Comparison of ENCODE assay signal across 8 mouse cellular contexts in the genomic region with DNA sequence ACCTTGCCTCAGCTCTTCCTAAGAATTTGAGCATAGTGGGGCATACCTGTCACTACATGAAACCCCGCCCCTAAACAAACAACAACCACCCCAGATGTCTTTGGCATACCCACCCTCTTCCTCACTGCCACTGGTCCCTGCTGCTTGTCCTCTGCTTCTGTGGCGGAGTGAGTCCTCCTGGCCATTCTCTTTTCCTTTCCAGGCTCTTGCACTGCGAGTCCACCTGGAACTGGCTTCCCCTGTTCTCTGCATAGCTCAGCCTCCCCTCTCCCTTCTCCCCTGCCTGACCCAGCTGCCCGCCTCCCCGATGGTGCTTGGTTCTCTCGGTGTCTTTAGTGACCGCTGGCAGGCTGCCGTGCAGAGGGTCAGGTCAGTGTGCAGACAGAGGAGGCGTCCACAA. TPM values are rescaled to one million over a fixed set of nuclear protein-coding genes. Genes with fewer than 3 reads are reported as not detected.
A peak's percentile ranks its signal among the peaks of the same experiment; 100 is the strongest.
DNase-seq lines count a peak whose midpoint lies in the region; ATAC-seq and TF ChIP-seq lines count a peak whose summit lies in the region.
"Had no signal": no experiment of that assay in that cellular context is flagged by ENCODE, and none has a peak within 500 bp of the region (broad histone marks: within the 10 kb centered on the region; RNA-seq: fewer than 3 reads in every experiment).

No protein-coding gene starts in this region.

- no peak overlapping the region for H3K27ac ChIP-seq in forebrain, embryonic 16.5 days (ENCODE audit: low read length)
- no peak overlapping the region for H3K27ac ChIP-seq in liver, embryonic 14.5 days

- ATAC-seq in megakaryocyte, adult 5-6 weeks (ENCODE audit: poor library complexity, severe bottlenecking) = no peak
- no peak for ATAC-seq in forebrain, embryonic 16.5 days
- no peak for ATAC-seq in liver, embryonic 14.5 days (ENCODE audit: insufficient read depth)
- no peak for ATAC-seq in frontal cortex, adult (ENCODE audit: low TSS enrichment)

- peaks cover 29% of the 10 kb centered on the region for H3K4me1 ChIP-seq in megakaryocyte, embryonic 14.5 days
- peaks cover 9% of the 10 kb centered on the region for H3K4me1 ChIP-seq in forebrain, embryonic 16.5 days (replicated peaks; ENCODE audit: control insufficient read depth, insufficient read depth, low read length)
- peaks cover 3 to 6% of the 10 kb centered on the region in 2 experiments; a peak in 1 of 4 replicates for H3K4me1 ChIP-seq in liver, embryonic 14.5 days (replicated peaks; ENCODE audit: control insufficient read depth in 2 of 2, insufficient read depth in 2 of 2, low read length in 1 of 2)

- peak overlapping the region; percentile 93 for H3K4me2 ChIP-seq in forebrain, embryonic 16.5 days (ENCODE audit: low read length)
- peak overlapping the region; percentile 83 for H3K4me2 ChIP-seq in liver, embryonic 14.5 days (ENCODE audit: low read depth)

- H3K36me3 ChIP-seq in megakaryocyte, embryonic 14.5 days (replicated peaks; ENCODE audit: low read length) = peaks cover 42% of the 10 kb centered on the region
- peaks cover 7% of the 10 kb centered on the region; the same call in 1 of the 2 replicates for H3K36me3 ChIP-seq in forebrain, embryonic 16.5 days (ENCODE audit: control insufficient read depth, insufficient read depth)
- H3K36me3 ChIP-seq in liver, embryonic 14.5 days (replicated peaks; ENCODE audit: control insufficient read depth, insufficient read depth, low read depth) = no peaks in the 10 kb centered on the region; the same call in 1 of the 2 replicates

- TF ChIP-seq EP300 in liver, embryonic 14.5 days (IDR thresholded peaks at IDR 0.05; ENCODE audit: low read depth) = no peak

- peak overlapping the region; percentile 99 for H3K4me3 ChIP-seq in megakaryocyte, embryonic 14.5 days (replicated peaks)
- peak overlapping the region; percentile 80 for H3K4me3 ChIP-seq in forebrain, embryonic 16.5 days (replicated peaks; ENCODE audit: low read length)
- peak overlapping the region in 1 of 2 experiments; percentile 73; a peak in 1 of 4 replicates for H3K4me3 ChIP-seq in liver, embryonic 14.5 days (ENCODE audit: insufficient read depth in 1 of 2, low read depth in 2 of 2, low read length in 2 of 2)

- 94% methylated on average over 9 of the region's 9 CpGs for WGBS in forebrain, embryonic 16.5 days
- WGBS in liver, embryonic 14.5 days (ENCODE audit: insufficient replicate concordance) = 76% methylated on average over 9 of the region's 9 CpGs

- H3K9ac ChIP-seq in forebrain, embryonic 16.5 days (replicated peaks; ENCODE audit: low read depth, low read length) = peak overlapping the region; percentile 83
- no peak overlapping the region; the same call in 1 of the 2 replicates for H3K9ac ChIP-seq in liver, embryonic 14.5 days (replicated peaks)

- no peaks in the 10 kb centered on the region for H3K9me3 ChIP-seq in megakaryocyte, embryonic 14.5 days
- no peaks in the 10 kb centered on the region for H3K9me3 ChIP-seq in forebrain, embryonic 16.5 days (ENCODE audit: control insufficient read depth, low read length)
- no peaks in the 10 kb centered on the region for H3K9me3 ChIP-seq in liver, embryonic 14.5 days (ENCODE audit: control insufficient read depth, low read length)

- no peak for TF ChIP-seq CTCF in liver, embryonic 14.5 days (IDR thresholded peaks at IDR 0.05; ENCODE audit: low read depth)

- no peaks in the 10 kb centered on the region for H3K27me3 ChIP-seq in megakaryocyte, embryonic 14.5 days (replicated peaks)
- H3K27me3 ChIP-seq in forebrain, embryonic 16.5 days (replicated peaks; ENCODE audit: control insufficient read depth, insufficient read depth, low read length) = no peaks in the 10 kb centered on the region
- H3K27me3 ChIP-seq in liver, embryonic 14.5 days (ENCODE audit: control insufficient read depth, insufficient read depth, low read length) = no peaks in the 10 kb centered on the region

- no peak for DNase-seq in liver, embryonic 14.5 days (ENCODE audit: low read depth in 3 of 3, low spot score in 3 of 3)
- no peak for DNase-seq in adrenal gland, adult 2 months
- no peak for DNase-seq in urinary bladder, postnatal 25 days (ENCODE audit: low spot score)
- DNase-seq: kidney, adult 11 months had no signal

RNA-seq across cellular contexts. Expression of a gene that starts 1.0 kb away (rescaled TPM):
- 199 and 226 TPM in 2 replicates for polyA plus RNA-seq in megakaryocyte, embryonic 14.5 days (2012; ENCODE audit: insufficient read depth, low replicate concordance)
- total RNA-seq in megakaryocyte, adult 5-6 weeks (2015) = 47.1 and 48.5 TPM in 2 replicates
- total RNA-seq in megakaryocyte, adult 5-6 weeks (2017) = 42.8 and 68.8 TPM in 2 replicates
- 52.8 and 65.3 TPM in 2 replicates for polyA plus RNA-seq in forebrain, embryonic 16.5 days (2015; fragmentation: Nextera tagmentation; extraction: Ambion mirVana)
- 21.1 and 25.6 TPM in 2 replicates for polyA plus RNA-seq in liver, embryonic 14.5 days (2012; rRNA removed)
- 31.1 and 35.2 TPM in 2 replicates for polyA plus RNA-seq in liver, embryonic 14.5 days (2014; fragmentation: Nextera tagmentation; extraction: Ambion mirVana)
- 10 to 100 TPM; 64.7 to 74.4 TPM for total RNA-seq in adrenal gland, adult 2 months (2021)
- polyA plus RNA-seq in adrenal gland, adult 2 months (2012; rRNA removed) = 230 and 237 TPM in 2 replicates

RNA-seq across cellular contexts. Expression of a gene that starts 6.5 kb away (rescaled TPM):
- polyA plus RNA-seq in megakaryocyte, embryonic 14.5 days (2012; ENCODE audit: insufficient read depth, low replicate concordance) = 105 and 345 TPM in 2 replicates
- 19.6 and 23.1 TPM in 2 replicates for total RNA-seq in megakaryocyte, adult 5-6 weeks (2015)
- total RNA-seq in megakaryocyte, adult 5-6 weeks (2017) = 91.4 and 111 TPM in 2 replicates
- polyA plus RNA-seq in forebrain, embryonic 16.5 days (2015; fragmentation: Nextera tagmentation; extraction: Ambion mirVana) = 4.7 and 7.5 TPM in 2 replicates
- polyA plus RNA-seq in liver, embryonic 14.5 days (2012; rRNA removed) = 41.1 and 44.4 TPM in 2 replicates
- 12.2 and 14.2 TPM in 2 replicates for polyA plus RNA-seq in liver, embryonic 14.5 days (2014; fragmentation: Nextera tagmentation; extraction: Ambion mirVana)
- total RNA-seq in adrenal gland, adult 2 months (2021) = 10 to 100 TPM; 63.1 to 98.6 TPM
- polyA plus RNA-seq in adrenal gland, adult 2 months (2012; rRNA removed) = 457 and 528 TPM in 2 replicates

RNA-seq across cellular contexts. Expression of a gene that starts 14.9 kb away (rescaled TPM):
- 1.3 TPM in 1 of 2 replicates, not detected in the other for polyA plus RNA-seq in megakaryocyte, embryonic 14.5 days (2012; ENCODE audit: insufficient read depth, low replicate concordance)
- total RNA-seq in megakaryocyte, adult 5-6 weeks (2015) = 1.7 and 1.8 TPM in 2 replicates
- 0.57 and 0.99 TPM in 2 replicates for total RNA-seq in megakaryocyte, adult 5-6 weeks (2017)
- polyA plus RNA-seq in forebrain, embryonic 16.5 days (2015; fragmentation: Nextera tagmentation; extraction: Ambion mirVana) = 0.15 and 0.16 TPM in 2 replicates
- 0.13 and 0.25 TPM in 2 replicates for polyA plus RNA-seq in liver, embryonic 14.5 days (2012; rRNA removed)
- 0.37 and 0.39 TPM in 2 replicates for polyA plus RNA-seq in liver, embryonic 14.5 days (2014; fragmentation: Nextera tagmentation; extraction: Ambion mirVana)
- 1 to 10 TPM; 4.1 to 6.8 TPM for total RNA-seq in adrenal gland, adult 2 months (2021)
- 31.6 and 35.2 TPM in 2 replicates for polyA plus RNA-seq in adrenal gland, adult 2 months (2012; rRNA removed)

RNA-seq across cellular contexts. Expression of a gene that starts 18.2 kb away (rescaled TPM):
- 0.16 TPM in 1 of 2 replicates, not detected in the other for polyA plus RNA-seq in megakaryocyte, embryonic 14.5 days (2012; ENCODE audit: insufficient read depth, low replicate concordance)
- not detected in 2 replicates for total RNA-seq in megakaryocyte, adult 5-6 weeks (2015)
- not detected in 2 replicates for total RNA-seq in megakaryocyte, adult 5-6 weeks (2017)
- polyA plus RNA-seq in forebrain, embryonic 16.5 days (2015; fragmentation: Nextera tagmentation; extraction: Ambion mirVana) = 0.26 TPM in 1 of 2 replicates, not detected in the other
- polyA plus RNA-seq in liver, embryonic 14.5 days (2012; rRNA removed) = 0.09 and 0.11 TPM in 2 replicates
- polyA plus RNA-seq in liver, embryonic 14.5 days (2014; fragmentation: Nextera tagmentation; extraction: Ambion mirVana) = 0.19 TPM in 1 of 2 replicates, not detected in the other
- total RNA-seq in adrenal gland, adult 2 months (2021) = not detected
- polyA plus RNA-seq in adrenal gland, adult 2 months (2012; rRNA removed) = not detected in 2 replicates

RNA-seq across cellular contexts. Expression of a gene that starts 22.6 kb away (rescaled TPM):
- polyA plus RNA-seq in megakaryocyte, embryonic 14.5 days (2012; ENCODE audit: insufficient read depth, low replicate concordance) = not detected in 2 replicates
- total RNA-seq in megakaryocyte, adult 5-6 weeks (2015) = not detected in 2 replicates
- total RNA-seq in megakaryocyte, adult 5-6 weeks (2017) = 0.11 TPM in 1 of 2 replicates, not detected in the other
- polyA plus RNA-seq in forebrain, embryonic 16.5 days (2015; fragmentation: Nextera tagmentation; extraction: Ambion mirVana) = not detected in 2 replicates
- not detected in 2 replicates for polyA plus RNA-seq in liver, embryonic 14.5 days (2012; rRNA removed)
- polyA plus RNA-seq in liver, embryonic 14.5 days (2014; fragmentation: Nextera tagmentation; extraction: Ambion mirVana) = 0.06 TPM in 2 replicates
- total RNA-seq in adrenal gland, adult 2 months (2021) = 1 to 10 TPM; 1.2 to 1.6 TPM
- polyA plus RNA-seq in adrenal gland, adult 2 months (2012; rRNA removed) = 0.26 and 0.54 TPM in 2 replicates

Comparison
In these comparisons a context has a peak if more than half of its experiments do, and no peak if none do; other contexts are left out.
1. RNA of a gene that starts 14.9 kb away (polyA plus RNA-seq): 31.6 to 35.2 TPM in adrenal gland, adult 2 months; 1.3 TPM in megakaryocyte, embryonic 14.5 days, 0.13 to 0.39 TPM in liver, embryonic 14.5 days and 0.15 to 0.16 TPM in forebrain, embryonic 16.5 days; every median in the first group is over 10 times any median in the second.